Mouse (Mus musculus) ES-Bruce4 (cell line): ENCODE results near the gene Arl4d. TPM values are rescaled to one million over a fixed set of nuclear protein-coding genes. Genes with fewer than 3 reads are reported as not detected.
"Not testable (repeated sequence)": the region's sequence is repeated elsewhere in the genome, so short reads cannot be mapped to it uniquely, and the experiment has no call there.

Experiments
- H3K27ac ChIP-seq: 2 replicates; pipeline ENCODE4 v1.5.1; 2012; ENCODE audit warnings: low read length, inconsistent platforms; ENCODE audit not compliant: insufficient read depth
- H3K27me3 ChIP-seq: 2 replicates; pipeline ENCODE4 v1.6.1; 2012; ENCODE audit warnings: mild to moderate bottlenecking, low read length, inconsistent platforms; ENCODE audit not compliant: control insufficient read depth, poor library complexity, insufficient read depth, severe bottlenecking
- H3K36me3 ChIP-seq: 2 replicates; pipeline ENCODE4 v1.6.1; 2012; ENCODE audit warnings: inconsistent platforms, mild to moderate bottlenecking, low read length, moderate library complexity; ENCODE audit not compliant: control insufficient read depth, poor library complexity, insufficient read depth, severe bottlenecking
- H3K4me1 ChIP-seq: one replicate; pipeline ENCODE4 v1.8.1; 2011; ENCODE audit warnings: low read length; ENCODE audit not compliant: control insufficient read depth, insufficient read depth
- H3K4me3 ChIP-seq: 2 replicates; pipeline ENCODE4 v1.5.1; 2011; ENCODE audit warnings: low read depth, mild to moderate bottlenecking, low read length
- H3K9ac ChIP-seq: 2 replicates; pipeline ENCODE4 v1.6.1; 2012; ENCODE audit warnings: low read depth, mild to moderate bottlenecking, inconsistent platforms; ENCODE audit not compliant: poor library complexity, severe bottlenecking
- H3K9me3 ChIP-seq: replicated peaks from 2 replicates; pipeline ENCODE4 v1.6.1; 2012; ENCODE audit warnings: mild to moderate bottlenecking, low read length, inconsistent platforms; ENCODE audit not compliant: control insufficient read depth, poor library complexity, insufficient read depth, severe bottlenecking
- CTCF ChIP-seq: IDR thresholded peaks from one replicate; pipeline ENCODE4 v1.8.1; 2011; ENCODE audit warnings: low read depth, low read length
- EP300 ChIP-seq: IDR thresholded peaks from 2 replicates; pipeline ENCODE4 v1.6.1; 2011; ENCODE audit warnings: low read depth, low read length; ENCODE audit not compliant: insufficient read depth
- POLR2A ChIP-seq: IDR thresholded peaks from one replicate; pipeline ENCODE4 v1.8.1; 2011; ENCODE audit warnings: low read length; ENCODE audit not compliant: insufficient read depth
- polyA plus RNA-seq: library from polyadenylated mRNA; stranded (reverse); fragments of >200 nt; gene quantifications from 2 replicates; pipeline ENCODE4 v1.2.4, GENCODE M21; 2011; ENCODE audit warnings: low read depth; ENCODE audit not compliant: missing spikeins, insufficient read depth, insufficient read length

The Arl4d gene
- 5.1 and 5.3 TPM in 2 replicates for polyA plus RNA-seq

- Histone ChIP-seq H3K4me1 (peaks cover 9% of the 10 kb centered on the region), H3K4me3 (peak within 1 kb of the TSS; percentile 84), H3K27ac (no peak within 1 kb of the TSS), H3K9me3 (no peaks in the 10 kb centered on the region), H3K9ac (peak within 1 kb of the TSS; percentile 58), H3K36me3 (no peaks in the 10 kb centered on the region), H3K27me3 (no peaks in the 10 kb centered on the region)
- TF ChIP-seq EP300 (no peak), CTCF (peak; percentile 26), POLR2A (peak; percentile 98)
Measured at GRCm38 (mm10) chr11:101664825-101665635, at the start of gene Arl4d. Gene Arl4d (plus strand): TSS chr11:101665541.

GRCm38 (mm10) chr11:101616104-101616503 lies 49.2 kb upstream of the Arl4d start:
- no peak overlapping the region for H3K27ac ChIP-seq
- no peak overlapping the region for H3K9ac ChIP-seq
- no peak overlapping the region for H3K4me3 ChIP-seq
- no peaks in the 10 kb centered on the region for H3K9me3 ChIP-seq
- H3K4me1 ChIP-seq = peaks cover 14% of the 10 kb centered on the region
- H3K27me3 ChIP-seq = no peaks in the 10 kb centered on the region
- no peaks in the 10 kb centered on the region for H3K36me3 ChIP-seq
- no peak for TF ChIP-seq EP300
- no peak for TF ChIP-seq POLR2A
- TF ChIP-seq CTCF = no peak

GRCm38 (mm10) chr11:101616948-101617767 lies 48.2 kb upstream of the Arl4d start:
- Histone ChIP-seq H3K4me3 (no peak overlapping the region), H3K9ac (no peak overlapping the region), H3K27me3 (no peaks in the 10 kb centered on the region), H3K27ac (peak overlapping the region; percentile 66), H3K9me3 (0 out of 2 replicates have a peak, but pooled peaks cover 5% of the 10 kb centered on the region), H3K4me1 (peaks cover 14% of the 10 kb centered on the region), H3K36me3 (no peaks in the 10 kb centered on the region)
- TF ChIP-seq CTCF (no peak), EP300 (no peak), POLR2A (no peak)

- H3K4me3 ChIP-seq = peak overlapping the region; percentile 4; the same call in 1 of the 2 replicates
- no peaks in the 10 kb centered on the region for H3K27me3 ChIP-seq
- H3K36me3 ChIP-seq = no peaks in the 10 kb centered on the region
- peak overlapping the region; percentile 92 for H3K27ac ChIP-seq
- peaks cover 14% of the 10 kb centered on the region for H3K4me1 ChIP-seq
- H3K9me3 ChIP-seq = peaks cover 8% of the 10 kb centered on the region; the same call in 1 of the 2 replicates
- TF ChIP-seq EP300 (no peak), POLR2A (no peak), CTCF (no peak)
- no peak overlapping the region for H3K9ac ChIP-seq
Measured at GRCm38 (mm10) chr11:101617849-101618248, 47.5 kb upstream of the Arl4d start.

GRCm38 (mm10) chr11:101618596-101618995 lies 46.7 kb upstream of the Arl4d start:
- H3K36me3 ChIP-seq = no peaks in the 10 kb centered on the region
- H3K4me1 ChIP-seq = peaks cover 13% of the 10 kb centered on the region
- peak overlapping the region; percentile 92 for H3K27ac ChIP-seq
- no peak overlapping the region for H3K9ac ChIP-seq
- no peak overlapping the region for H3K4me3 ChIP-seq
- peaks cover 14% of the 10 kb centered on the region; the same call in 1 of the 2 replicates for H3K9me3 ChIP-seq
- TF ChIP-seq EP300 = no peak
- no peak for TF ChIP-seq POLR2A
- TF ChIP-seq CTCF = no peak
- no peaks in the 10 kb centered on the region for H3K27me3 ChIP-seq

- H3K36me3 ChIP-seq, H3K4me3 ChIP-seq, H3K9ac ChIP-seq, H3K27me3 ChIP-seq, H3K27ac ChIP-seq: not testable (repeated sequence)
- H3K4me1 ChIP-seq = peaks cover 10% of the 10 kb centered on the region
- H3K9me3 ChIP-seq = peaks cover 21% of the 10 kb centered on the region; the same call in 1 of the 2 replicates
Measured at GRCm38 (mm10) chr11:101620022-101620655, 45.2 kb upstream of the Arl4d start.
